In genomic region chr10:40053896-40054295, GRCm38 (mm10) we compare ENCODE assay signal across 18 mouse cellular contexts. TPM values are rescaled to one million over a fixed set of nuclear protein-coding genes. Genes with fewer than 3 reads are reported as not detected.
DNase-seq lines count a peak whose midpoint lies in the region; ATAC-seq and TF ChIP-seq lines count a peak whose summit lies in the region.
"Had no signal": no experiment of that assay in that cellular context is flagged by ENCODE, and none has a peak within 500 bp of the region (broad histone marks: within the 10 kb centered on the region; RNA-seq: fewer than 3 reads in every experiment).

No protein-coding gene starts in this region.

- no peak for TF ChIP-seq CTCF in layer of hippocampus, adult 2 months (conservative IDR thresholded peaks at IDR 0.05)

- no peaks in the 10 kb centered on the region; the same call in 1 of the 2 replicates for H3K4me1 ChIP-seq in midbrain, embryonic 15.5 days
- H3K4me1 ChIP-seq in midbrain, embryonic 16.5 days (ENCODE audit: control insufficient read depth, insufficient read depth, low read length) = no peaks in the 10 kb centered on the region
- H3K4me1 ChIP-seq: forebrain, embryonic 15.5 days had no signal

- no peaks in the 10 kb centered on the region for H3K9me3 ChIP-seq in midbrain, embryonic 15.5 days
- no peaks in the 10 kb centered on the region for H3K9me3 ChIP-seq in midbrain, embryonic 16.5 days (replicated peaks; ENCODE audit: control insufficient read depth, low read length, poor library complexity, severe bottlenecking)
- H3K9me3 ChIP-seq: forebrain, embryonic 15.5 days; liver, embryonic 13.5 days; neural tube, embryonic 15.5 days had no signal

- DNase-seq in frontal cortex, postnatal 36 days (ENCODE audit: low spot score in 2 of 2) = peak; percentile 52 to 56
- DNase-seq in frontal cortex, postnatal 14 days (ENCODE audit: low spot score in 2 of 2) = no peak
- peak; percentile 48 to 61 for DNase-seq in layer of hippocampus, adult 2 months (ENCODE audit: low spot score in 2 of 2)
- no peak for DNase-seq in layer of hippocampus, postnatal 10 days (ENCODE audit: low spot score in 2 of 2)
- DNase-seq in right cerebral cortex, postnatal 36 days (ENCODE audit: low spot score in 2 of 2) = peak; percentile 39 to 52
- DNase-seq: adrenal gland, adult 8-10 months; gastrocnemius, postnatal 36 days; liver, embryonic 13.5 days had no signal

- H3K4me3 ChIP-seq in layer of hippocampus, adult 2 months = no peak overlapping the region
- H3K4me3 ChIP-seq in midbrain, embryonic 15.5 days = no peak overlapping the region
- H3K4me3 ChIP-seq in midbrain, embryonic 16.5 days (ENCODE audit: low read depth, low read length) = no peak overlapping the region
- H3K4me3 ChIP-seq: erythroblast, embryonic 14.5 days; forebrain, embryonic 15.5 days; liver, embryonic 13.5 days; myocyte; neural tube, embryonic 15.5 days had no signal

- no peaks in the 10 kb centered on the region for H3K27me3 ChIP-seq in midbrain, embryonic 15.5 days (replicated peaks)
- H3K27me3 ChIP-seq in midbrain, embryonic 16.5 days (ENCODE audit: control insufficient read depth, insufficient read depth, low read depth, low read length) = no peaks in the 10 kb centered on the region
- H3K27me3 ChIP-seq: CH12.LX; forebrain, embryonic 15.5 days; liver, embryonic 13.5 days; neural tube, embryonic 15.5 days had no signal

- H3K4me2 ChIP-seq in midbrain, embryonic 15.5 days = no peak overlapping the region
- H3K4me2 ChIP-seq in midbrain, embryonic 16.5 days (ENCODE audit: low read length) = no peak overlapping the region
- H3K4me2 ChIP-seq: forebrain, embryonic 15.5 days; liver, embryonic 13.5 days; neural tube, embryonic 15.5 days had no signal

- H3K27ac ChIP-seq in layer of hippocampus, adult 2 months = peak overlapping the region; percentile 65
- no peak overlapping the region for H3K27ac ChIP-seq in midbrain, embryonic 15.5 days
- no peak overlapping the region for H3K27ac ChIP-seq in midbrain, embryonic 16.5 days (ENCODE audit: low read length)
- H3K27ac ChIP-seq: forebrain, embryonic 15.5 days; liver, embryonic 13.5 days; neural tube, embryonic 15.5 days; stomach, postnatal 0 days had no signal

- ATAC-seq in midbrain, embryonic 15.5 days (replicated peaks) = 0 out of 2 replicates have a peak, but pooled peaks have one; percentile 14
- no peak for ATAC-seq in midbrain, embryonic 16.5 days
- ATAC-seq in monocyte, adult 5-6 weeks (replicated peaks; ENCODE audit: insufficient number of reproducible peaks, low FRiP score, low TSS enrichment, poor library complexity, severe bottlenecking) = no peak

- no peak overlapping the region for H3K9ac ChIP-seq in midbrain, embryonic 15.5 days
- H3K9ac ChIP-seq in midbrain, embryonic 16.5 days (ENCODE audit: low read depth, low read length) = no peak overlapping the region
- H3K9ac ChIP-seq: forebrain, embryonic 15.5 days; liver, embryonic 13.5 days; neural tube, embryonic 15.5 days had no signal

- H3K36me3 ChIP-seq in midbrain, embryonic 15.5 days (replicated peaks) = no peaks in the 10 kb centered on the region
- no peaks in the 10 kb centered on the region for H3K36me3 ChIP-seq in midbrain, embryonic 16.5 days (ENCODE audit: control insufficient read depth, insufficient read depth, low read length)
- H3K36me3 ChIP-seq: forebrain, embryonic 15.5 days; neural tube, embryonic 15.5 days had no signal

- WGBS in midbrain, embryonic 15.5 days = 90% methylated on average over 4 of the region's 4 CpGs
- 94% methylated on average over 4 of the region's 4 CpGs for WGBS in midbrain, embryonic 16.5 days

RNA-seq across cellular contexts. Expression of gene Mfsd4b1, which starts 28.8 kb away (rescaled TPM):
- 1 to 10 TPM; 1.2 to 1.7 TPM for total RNA-seq in layer of hippocampus, adult 2 months (2021)
- total RNA-seq in layer of hippocampus, postnatal 10 days (2021) = 1 to 10 TPM in 1 of 2 experiments, under 1 TPM in 1; 0.29 to 1.2 TPM
- polyA plus RNA-seq in midbrain, embryonic 15.5 days (2015; fragmentation: Nextera tagmentation; extraction: Ambion mirVana) = 0.26 and 0.54 TPM in 2 replicates
- 0.48 and 0.72 TPM in 2 replicates for polyA plus RNA-seq in midbrain, embryonic 16.5 days (2015; fragmentation: Nextera tagmentation; extraction: Ambion mirVana)
- not detected in 3 replicates for total RNA-seq in monocyte, adult 5-6 weeks (2017)
- total RNA-seq: CH12.LX had no signal
- polyA plus RNA-seq: embryonic facial prominence, embryonic 11.5 days; erythroblast, embryonic 14.5 days had no signal

Comparison
In these comparisons a context has a peak if more than half of its experiments do, and no peak if none do; other contexts are left out.
1. DNase-seq: peak in frontal cortex, postnatal 36 days (2 of 2), layer of hippocampus, adult 2 months (2 of 2) and right cerebral cortex, postnatal 36 days (2 of 2); none in frontal cortex, postnatal 14 days (0 of 2) and layer of hippocampus, postnatal 10 days (0 of 2).